Mouse (Mus musculus): ENCODE data around the gene Prss37.

The Prss37 gene

GRCm38 (mm10) chr6:40519408-40519807, at the start of gene Prss37:
Gene Prss37 (minus strand): TSS chr6:40519508.
- DNase-seq (ENCODE audit: inconsistent ontology term), result no peak

GRCm38 (mm10) chr6:40554950-40555349, 35.6 kb upstream of the Prss37 start, which contains the start of gene Olfr461:
Gene Olfr461 (minus strand): TSS chr6:40555050.
- no peak for DNase-seq (ENCODE audit: inconsistent ontology term)

GRCm38 (mm10) chr6:40544690-40545089, 25.4 kb upstream of the Prss37 start:
- DNase-seq (ENCODE audit: inconsistent ontology term), result no peak

DNA sequence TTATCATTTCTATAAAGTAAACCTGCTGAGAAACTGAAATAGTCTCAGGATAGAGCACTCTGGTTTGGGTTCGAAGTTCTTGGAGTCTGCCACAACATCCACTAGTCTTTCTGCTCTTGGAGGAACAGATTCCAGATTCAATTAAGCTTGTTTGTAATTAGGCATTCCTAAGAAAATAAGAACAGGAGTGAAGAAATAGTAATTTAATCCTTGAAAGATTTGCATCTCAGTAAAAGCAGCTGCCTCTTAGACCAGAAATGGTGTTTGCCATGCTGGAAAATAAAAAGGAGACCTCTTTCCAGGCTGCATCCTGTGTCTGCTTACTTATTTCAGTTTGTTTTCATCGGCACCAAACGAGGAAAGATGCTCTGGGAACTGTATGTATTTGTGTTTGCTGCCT, 26.1 kb downstream of the Prss37 start, which contains the start of gene Tas2r108:
Gene Tas2r108, plus strand, starts transcription at position 301 of the 400 bp plus-strand sequence.
- DNase-seq (ENCODE audit: inconsistent ontology term), result no peak

DNA sequence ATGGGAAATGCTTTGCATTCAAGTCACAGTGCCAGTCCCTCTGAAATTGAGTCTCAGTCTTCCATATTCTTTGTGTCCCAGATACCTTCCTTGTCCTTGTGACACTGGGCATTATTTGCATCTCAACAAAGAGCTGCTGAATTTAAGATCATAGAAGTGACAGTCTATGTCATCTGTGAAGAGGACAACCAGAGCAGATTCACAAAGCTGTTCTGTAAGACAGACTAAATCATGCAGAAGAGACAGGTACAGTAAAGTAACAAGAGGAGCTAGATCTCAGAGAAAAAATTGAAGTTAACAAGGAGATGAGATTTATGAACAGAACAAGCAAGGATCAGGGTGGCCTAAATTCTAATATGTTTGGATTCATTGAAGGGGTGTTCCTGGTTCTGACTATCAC, 28.4 kb downstream of the Prss37 start, which contains the start of gene Tas2r137:
Gene Tas2r137, plus strand, starts transcription at position 301 of the 400 bp plus-strand sequence.
- no peak for DNase-seq (ENCODE audit: inconsistent ontology term)

DNA sequence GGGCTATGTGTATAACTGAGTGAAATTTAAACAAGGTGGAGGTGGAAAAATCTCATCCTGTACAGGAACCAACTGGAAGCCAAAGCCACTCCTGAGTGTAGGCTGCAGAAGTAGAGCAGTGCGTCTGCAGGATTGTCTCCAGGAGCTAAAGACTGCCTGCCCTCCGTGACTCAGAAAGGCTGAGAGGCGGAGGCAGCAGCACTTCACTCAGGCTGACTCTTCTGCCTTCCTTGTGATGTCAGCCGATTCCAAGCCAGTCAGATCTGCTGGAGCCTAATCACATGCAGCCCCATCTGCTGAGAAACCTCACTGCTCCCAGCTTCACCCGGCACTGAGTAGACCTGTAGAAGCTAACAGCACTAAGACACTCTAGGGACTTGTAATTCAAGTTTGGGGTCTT, 37.0 kb downstream of the Prss37 start:
- DNase-seq (ENCODE audit: inconsistent ontology term), result no peak

DNA sequence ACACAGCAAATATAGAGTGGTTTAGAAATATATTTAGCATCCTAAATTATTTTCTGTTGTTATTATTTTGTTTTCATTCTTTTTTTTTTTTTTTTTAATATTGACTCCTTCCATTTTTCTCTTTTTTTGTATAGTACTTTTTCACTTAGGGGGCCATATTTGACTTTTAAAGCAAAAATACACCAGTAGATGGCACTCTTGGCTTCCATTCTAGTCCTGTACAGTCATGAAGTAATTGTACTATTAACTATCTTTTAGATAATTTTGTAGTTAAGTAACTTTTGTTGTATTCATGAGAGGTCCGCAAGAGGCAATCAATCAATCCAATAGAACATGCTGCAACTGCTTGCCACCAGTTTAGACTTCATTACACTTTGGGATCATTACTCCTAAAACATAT, 39.6 kb downstream of the Prss37 start:
- DNase-seq (ENCODE audit: inconsistent ontology term), result no peak

DNA sequence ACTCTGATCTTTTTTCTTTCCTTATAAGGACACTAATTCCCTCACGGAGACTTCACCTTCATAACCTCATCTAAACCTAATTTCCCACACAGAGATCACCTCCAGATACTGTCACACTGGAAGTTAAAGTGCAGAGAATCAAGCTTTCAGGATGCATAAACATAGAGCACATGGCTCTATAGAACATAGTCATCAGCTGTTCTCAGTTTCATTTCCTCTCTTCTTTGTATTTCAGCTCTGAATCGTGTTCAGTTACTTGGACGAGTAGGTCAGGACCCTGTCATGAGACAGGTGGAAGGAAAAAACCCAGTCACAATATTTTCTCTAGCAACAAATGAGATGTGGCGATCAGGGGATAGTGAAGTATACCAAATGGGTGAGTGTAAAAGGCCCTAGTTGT, 43.2 kb downstream of the Prss37 start:
- DNase-seq (ENCODE audit: inconsistent ontology term), result no peak

DNA sequence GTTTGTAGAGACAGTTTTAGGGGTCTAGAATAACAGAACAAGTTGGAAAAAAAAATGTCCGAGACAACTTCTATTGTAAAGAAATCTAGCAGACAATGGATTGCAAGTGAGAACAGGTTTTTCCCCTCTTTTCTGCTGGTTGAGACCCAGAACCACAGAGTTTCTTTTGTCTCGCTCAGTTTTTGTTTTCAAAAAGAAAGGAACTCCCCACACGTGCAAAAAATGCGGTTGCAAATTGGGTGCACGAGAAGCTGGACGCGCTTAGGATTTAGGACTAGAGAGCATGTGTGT, 47.6 kb downstream of the Prss37 start:
- no peak for DNase-seq (ENCODE audit: inconsistent ontology term)

- DNase-seq (ENCODE audit: inconsistent ontology term), result peak; percentile 95
Measured at GRCm38 (mm10) chr6:40470916-40471719, 48.2 kb downstream of the Prss37 start, which contains the start of gene Ssbp1. Gene Ssbp1 (plus strand): TSS chr6:40471352.

GRCm38 (mm10) chr6:40465710-40466109, 53.6 kb downstream of the Prss37 start:
- no peak for DNase-seq (ENCODE audit: inconsistent ontology term)
